Mouse (Mus musculus): ENCODE measurements around the gene Cyren. TPM values are rescaled to one million over a fixed set of nuclear protein-coding genes. Genes with fewer than 3 reads are reported as not detected.
A peak's percentile ranks its signal among the peaks of the same experiment; 100 is the strongest.

Gene Cyren
- total and polyA plus RNA-seq, 2 experiments, result 2.0 to 3.2 TPM

GRCm38 (mm10) chr6:34895569-34895968 is 17.7 kb upstream of the Cyren start:
- TF ChIP-seq CTCF (IDR thresholded peaks at IDR 0.05; ENCODE audit: low read depth, low read length) (no peak), POLR2A (IDR thresholded peaks at IDR 0.05; ENCODE audit: extremely low read depth, insufficient read depth, low read length) (no peak)
- 95% methylated on average over 7 of the region's 7 CpGs for WGBS
- no peak overlapping the region for H3K9ac ChIP-seq (ENCODE audit: low read depth, low read length)
- no peaks in the 10 kb centered on the region; the same call in 1 of the 2 replicates for H3K79me2 ChIP-seq (ENCODE audit: control insufficient read depth, insufficient read depth, low read length)
- peaks cover 15% of the 10 kb centered on the region for H3K36me3 ChIP-seq (ENCODE audit: control insufficient read depth, insufficient read depth, low read length)
- H3K4me3 ChIP-seq (ENCODE audit: insufficient read depth, low read depth, low read length), result no peak overlapping the region
- H3K4me1 ChIP-seq (ENCODE audit: control insufficient read depth, insufficient read depth, low read length), result peaks cover 32% of the 10 kb centered on the region
- peak overlapping the region; percentile 76 for H3K27ac ChIP-seq (replicated peaks; ENCODE audit: insufficient read depth, low read depth, low read length)
- DNase-seq (ENCODE audit: extremely low read depth, low read depth, low spot score), result no peak
- no peaks in the 10 kb centered on the region for H3K27me3 ChIP-seq (ENCODE audit: control insufficient read depth, insufficient read depth, low read length)

DNA sequence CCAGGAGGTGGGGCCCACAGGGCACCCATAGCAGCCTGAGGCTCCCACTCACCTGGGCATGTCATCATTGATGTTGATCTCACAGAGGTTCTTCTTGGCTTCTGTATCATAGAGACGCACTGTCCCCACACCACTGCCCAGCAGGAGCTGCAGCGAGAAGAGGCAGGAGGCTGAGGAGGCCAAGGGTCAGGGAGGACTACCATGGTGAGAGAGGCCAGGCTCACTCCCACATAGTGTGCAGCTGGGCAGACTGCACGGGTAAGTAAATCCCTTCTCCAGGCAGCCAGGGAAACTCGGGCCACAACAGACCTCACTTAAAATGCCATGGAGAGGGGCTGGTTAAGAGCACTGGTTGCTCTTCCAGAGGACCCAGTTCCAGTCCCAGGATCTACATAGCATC is 11.3 kb upstream of the Cyren start:
- peaks cover 4% of the 10 kb centered on the region; the same call in 1 of the 2 replicates for H3K4me1 ChIP-seq (ENCODE audit: control insufficient read depth, insufficient read depth, low read length)
- no peak for TF ChIP-seq POLR2A (IDR thresholded peaks at IDR 0.05; ENCODE audit: extremely low read depth, insufficient read depth, low read length)
- no peak for TF ChIP-seq CTCF (IDR thresholded peaks at IDR 0.05; ENCODE audit: low read depth, low read length)
- H3K79me2 ChIP-seq (ENCODE audit: control insufficient read depth, insufficient read depth, low read length), result no peaks in the 10 kb centered on the region; the same call in 1 of the 2 replicates
- peaks cover 25% of the 10 kb centered on the region for H3K36me3 ChIP-seq (ENCODE audit: control insufficient read depth, insufficient read depth, low read length)
- DNase-seq (ENCODE audit: extremely low read depth, low read depth, low spot score), result no peak
- H3K27me3 ChIP-seq (ENCODE audit: control insufficient read depth, insufficient read depth, low read length), result no peaks in the 10 kb centered on the region
- H3K4me3 ChIP-seq (ENCODE audit: insufficient read depth, low read depth, low read length), result no peak overlapping the region
- no peak overlapping the region for H3K27ac ChIP-seq (replicated peaks; ENCODE audit: insufficient read depth, low read depth, low read length)
- WGBS, result 74% methylated on average over 4 of the region's 4 CpGs
- no peak overlapping the region for H3K9ac ChIP-seq (ENCODE audit: low read depth, low read length)

- Histone ChIP-seq H3K4me3 (ENCODE audit: insufficient read depth, low read depth, low read length) (no peak overlapping the region), H3K4me1 (ENCODE audit: control insufficient read depth, insufficient read depth, low read length) (no peaks in the 10 kb centered on the region), H3K27ac (replicated peaks; ENCODE audit: insufficient read depth, low read depth, low read length) (no peak overlapping the region), H3K79me2 (ENCODE audit: control insufficient read depth, insufficient read depth, low read length) (no peaks in the 10 kb centered on the region), H3K9ac (ENCODE audit: low read depth, low read length) (no peak overlapping the region), H3K27me3 (ENCODE audit: control insufficient read depth, insufficient read depth, low read length) (no peaks in the 10 kb centered on the region), H3K36me3 (ENCODE audit: control insufficient read depth, insufficient read depth, low read length) (peaks cover 24% of the 10 kb centered on the region; the same call in 1 of the 2 replicates)
- TF ChIP-seq CTCF (IDR thresholded peaks at IDR 0.05; ENCODE audit: low read depth, low read length) (no peak), POLR2A (IDR thresholded peaks at IDR 0.05; ENCODE audit: extremely low read depth, insufficient read depth, low read length) (no peak)
- WGBS, result 93% methylated on average over 6 of the region's 6 CpGs
- no peak for DNase-seq (ENCODE audit: extremely low read depth, low read depth, low spot score)
Measured at GRCm38 (mm10) chr6:34887131-34887850, 9.4 kb upstream of the Cyren start.

GRCm38 (mm10) chr6:34884724-34885123 is 6.9 kb upstream of the Cyren start:
- no peaks in the 10 kb centered on the region for H3K27me3 ChIP-seq (ENCODE audit: control insufficient read depth, insufficient read depth, low read length)
- no peak for DNase-seq (ENCODE audit: extremely low read depth, low read depth, low spot score)
- H3K27ac ChIP-seq (replicated peaks; ENCODE audit: insufficient read depth, low read depth, low read length), result no peak overlapping the region
- H3K4me1 ChIP-seq (ENCODE audit: control insufficient read depth, insufficient read depth, low read length), result no peaks in the 10 kb centered on the region
- peaks cover 16% of the 10 kb centered on the region; the same call in 1 of the 2 replicates for H3K36me3 ChIP-seq (ENCODE audit: control insufficient read depth, insufficient read depth, low read length)
- no peak overlapping the region for H3K4me3 ChIP-seq (ENCODE audit: insufficient read depth, low read depth, low read length)
- WGBS, result 88% methylated on average over 7 of the region's 7 CpGs
- TF ChIP-seq CTCF (IDR thresholded peaks at IDR 0.05; ENCODE audit: low read depth, low read length), result no peak
- TF ChIP-seq POLR2A (IDR thresholded peaks at IDR 0.05; ENCODE audit: extremely low read depth, insufficient read depth, low read length), result no peak
- no peak overlapping the region for H3K9ac ChIP-seq (ENCODE audit: low read depth, low read length)
- no peaks in the 10 kb centered on the region for H3K79me2 ChIP-seq (ENCODE audit: control insufficient read depth, insufficient read depth, low read length)

GRCm38 (mm10) chr6:34879911-34880475 is 2.1 kb upstream of the Cyren start:
- Histone ChIP-seq H3K9ac (ENCODE audit: low read depth, low read length) (no peak overlapping the region), H3K4me3 (ENCODE audit: insufficient read depth, low read depth, low read length) (no peak overlapping the region), H3K36me3 (ENCODE audit: control insufficient read depth, insufficient read depth, low read length) (peaks cover 4% of the 10 kb centered on the region; the same call in 1 of the 2 replicates), H3K4me1 (ENCODE audit: control insufficient read depth, insufficient read depth, low read length) (peaks cover 4% of the 10 kb centered on the region), H3K79me2 (ENCODE audit: control insufficient read depth, insufficient read depth, low read length) (no peaks in the 10 kb centered on the region), H3K27me3 (ENCODE audit: control insufficient read depth, insufficient read depth, low read length) (no peaks in the 10 kb centered on the region), H3K27ac (replicated peaks; ENCODE audit: insufficient read depth, low read depth, low read length) (no peak overlapping the region)
- TF ChIP-seq POLR2A (IDR thresholded peaks at IDR 0.05; ENCODE audit: extremely low read depth, insufficient read depth, low read length) (no peak), CTCF (IDR thresholded peaks at IDR 0.05; ENCODE audit: low read depth, low read length) (peak; percentile 67)
- DNase-seq (ENCODE audit: extremely low read depth, low read depth, low spot score), result peak; percentile 63
- 59% methylated on average over 6 of the region's 6 CpGs for WGBS

Data from liver, adult 2 months (tissue).